Mouse (Mus musculus) liver, embryonic 12.5 days (tissue): ENCODE results near the gene Gan. TPM values are rescaled to one million over a fixed set of nuclear protein-coding genes. Genes with fewer than 3 reads are reported as not detected.

Experiments used
- ATAC-seq: fragments of 200-750 bp; cut with Nextera tagmentation; 2 replicates; pipeline ENCODE4 v1.8.0; 2017; ENCODE audit warnings: moderate number of reproducible peaks, mild to moderate bottlenecking, moderate library complexity
- H3K27ac ChIP-seq: fragments of 300-500 bp; sonication (generic); 2 replicates; pipeline ENCODE4 v1.5.1; 2016; ENCODE audit warnings: mild to moderate bottlenecking
- H3K27me3 ChIP-seq: fragments of 300-500 bp; sonication (generic); replicated peaks from 2 replicates; pipeline ENCODE4 v1.6.1; 2016; ENCODE audit warnings: mild to moderate bottlenecking, moderate library complexity
- H3K36me3 ChIP-seq: fragments of 300-500 bp; sonication (generic); 2 replicates; pipeline ENCODE4 v1.6.1; 2016; ENCODE audit warnings: mild to moderate bottlenecking, moderate library complexity
- H3K4me1 ChIP-seq: fragments of 300-500 bp; sonication (generic); 2 replicates; pipeline ENCODE4 v1.6.1; 2016
- H3K4me2 ChIP-seq: fragments of 300-500 bp; sonication (generic); 2 replicates; pipeline ENCODE4 v1.6.1; 2016; ENCODE audit warnings: mild to moderate bottlenecking, moderate library complexity
- H3K4me3 ChIP-seq: fragments of 300-500 bp; sonication (generic); 2 replicates; pipeline ENCODE4 v1.5.1; 2016; ENCODE audit warnings: mild to moderate bottlenecking, moderate library complexity
- H3K9ac ChIP-seq: fragments of 300-500 bp; sonication (generic); 2 replicates; pipeline ENCODE4 v1.6.1; 2016; ENCODE audit warnings: mild to moderate bottlenecking, moderate library complexity
- H3K9me3 ChIP-seq: fragments of 300-500 bp; sonication (generic); replicated peaks from 2 replicates; pipeline ENCODE4 v1.6.1; 2016; ENCODE audit warnings: mild to moderate bottlenecking, moderate library complexity
- WGBS: fragments of 180-500 bp; shearing (Covaris S2); methylation state at CpG from one replicate; pipeline ENCODE4 v1.1.7; 2016; ENCODE audit not compliant: insufficient replicate concordance; 5-methylcytosine and 5-hydroxymethylcytosine counted together
- polyA plus RNA-seq: library from polyadenylated mRNA; unstranded; fragments of >200 nt; fragmentation: Nextera tagmentation; extraction: Ambion mirVana; gene quantifications from 2 replicates; pipeline ENCODE4 v1.2.1, GENCODE M21; 2016

Gene Gan
- polyA plus RNA-seq, 1 experiment from 2014 or later: 1.9 TPM

GRCm38 (mm10) chr8:117240841-117241494 is 83.0 kb downstream of the Gan start:
- no peak overlapping the region for H3K9ac ChIP-seq

GRCm38 (mm10) chr8:117241848-117242247 is 83.9 kb downstream of the Gan start:
- no peak for ATAC-seq
- Histone ChIP-seq H3K27me3 (peaks cover 15% of the 10 kb centered on the region; the same call in 1 of the 2 replicates), H3K4me3 (no peak overlapping the region), H3K36me3 (no peaks in the 10 kb centered on the region), H3K9me3 (no peaks in the 10 kb centered on the region), H3K9ac (no peak overlapping the region), H3K4me2 (no peak overlapping the region), H3K27ac (no peak overlapping the region), H3K4me1 (peaks cover 6% of the 10 kb centered on the region; the same call in 1 of the 2 replicates)
- WGBS: 49% methylated on average over 3 of the region's 3 CpGs

More at GRCm38 (mm10) chr8:117240841-117241494, 83.0 kb downstream of the Gan start:
- ATAC-seq: no peak
- H3K27ac ChIP-seq: no peak overlapping the region
- H3K4me1 ChIP-seq: peaks cover 6% of the 10 kb centered on the region; the same call in 1 of the 2 replicates
- H3K4me3 ChIP-seq: no peak overlapping the region
- 66% methylated on average over 5 of the region's 5 CpGs for WGBS
- H3K9me3 ChIP-seq: no peaks in the 10 kb centered on the region
- no peaks in the 10 kb centered on the region for H3K36me3 ChIP-seq
- H3K27me3 ChIP-seq: peaks cover 16% of the 10 kb centered on the region; the same call in 1 of the 2 replicates
- no peak overlapping the region for H3K4me2 ChIP-seq

- Histone ChIP-seq H3K4me2 (no peak overlapping the region), H3K9ac (no peak overlapping the region), H3K27me3 (peaks cover 14% of the 10 kb centered on the region; the same call in 1 of the 2 replicates), H3K9me3 (no peaks in the 10 kb centered on the region), H3K36me3 (no peaks in the 10 kb centered on the region), H3K4me3 (no peak overlapping the region), H3K4me1 (peaks cover 6% of the 10 kb centered on the region; the same call in 1 of the 2 replicates), H3K27ac (no peak overlapping the region)
- no peak for ATAC-seq
- 66% methylated on average over 6 of the region's 6 CpGs for WGBS
Measured at GRCm38 (mm10) chr8:117242286-117242685, 84.4 kb downstream of the Gan start.

- Histone ChIP-seq H3K36me3 (no peaks in the 10 kb centered on the region), H3K4me3 (no peak overlapping the region), H3K9me3 (no peaks in the 10 kb centered on the region), H3K9ac (no peak overlapping the region), H3K27ac (no peak overlapping the region), H3K27me3 (peaks cover 23% of the 10 kb centered on the region; the same call in 1 of the 2 replicates), H3K4me2 (no peak overlapping the region), H3K4me1 (peaks cover 16% of the 10 kb centered on the region)
- WGBS: 45% methylated on average over 6 of the region's 6 CpGs
- peak; percentile 73 for ATAC-seq
Measured at GRCm38 (mm10) chr8:117244601-117245000, 86.7 kb downstream of the Gan start.

GRCm38 (mm10) chr8:117248341-117248740 is 90.4 kb downstream of the Gan start:
- Histone ChIP-seq H3K4me1 (peaks cover 9% of the 10 kb centered on the region), H3K9me3 (no peaks in the 10 kb centered on the region), H3K27ac (no peak overlapping the region), H3K4me3 (no peak overlapping the region), H3K36me3 (no peaks in the 10 kb centered on the region), H3K27me3 (peaks cover 25% of the 10 kb centered on the region), H3K4me2 (no peak overlapping the region), H3K9ac (no peak overlapping the region)
- no peak for ATAC-seq
- WGBS: 27% methylated on average over 11 of the region's 11 CpGs

- Histone ChIP-seq H3K27me3 (peaks cover 25% of the 10 kb centered on the region), H3K36me3 (no peaks in the 10 kb centered on the region), H3K4me1 (peaks cover 24% of the 10 kb centered on the region), H3K4me2 (no peak overlapping the region), H3K4me3 (no peak overlapping the region), H3K9ac (no peak overlapping the region), H3K9me3 (no peaks in the 10 kb centered on the region), H3K27ac (no peak overlapping the region)
- ATAC-seq: no peak
- WGBS: 56% methylated on average over 7 of the region's 7 CpGs
Measured at GRCm38 (mm10) chr8:117251086-117251681, 93.2 kb downstream of the Gan start.

- no peak overlapping the region for H3K4me2 ChIP-seq
- no peak overlapping the region for H3K4me3 ChIP-seq
- 80% methylated on average over 8 of the region's 8 CpGs for WGBS
- no peaks in the 10 kb centered on the region for H3K9me3 ChIP-seq
- no peak overlapping the region for H3K27ac ChIP-seq
- H3K36me3 ChIP-seq: no peaks in the 10 kb centered on the region
- no peak for ATAC-seq
- peaks cover 18% of the 10 kb centered on the region for H3K27me3 ChIP-seq
- no peak overlapping the region for H3K9ac ChIP-seq
- H3K4me1 ChIP-seq: peaks cover 26% of the 10 kb centered on the region
Measured at GRCm38 (mm10) chr8:117252650-117253049, 94.7 kb downstream of the Gan start.

- peaks cover 13% of the 10 kb centered on the region for H3K27me3 ChIP-seq
- H3K27ac ChIP-seq: no peak overlapping the region
- H3K9me3 ChIP-seq: no peaks in the 10 kb centered on the region
- H3K4me2 ChIP-seq: no peak overlapping the region
- H3K4me1 ChIP-seq: peaks cover 25% of the 10 kb centered on the region
- WGBS: 77% methylated on average over 17 of the region's 17 CpGs
- H3K9ac ChIP-seq: no peak overlapping the region
- ATAC-seq: no peak
- H3K36me3 ChIP-seq: no peaks in the 10 kb centered on the region
- no peak overlapping the region for H3K4me3 ChIP-seq
Measured at GRCm38 (mm10) chr8:117253390-117254269, 95.7 kb downstream of the Gan start.

GRCm38 (mm10) chr8:117254496-117254895 is 96.6 kb downstream of the Gan start:
- WGBS: 75% methylated on average over 6 of the region's 6 CpGs
- H3K4me2 ChIP-seq: no peak overlapping the region
- H3K27ac ChIP-seq: no peak overlapping the region

GRCm38 (mm10) chr8:117256292-117256938 is 98.5 kb downstream of the Gan start:
- H3K27ac ChIP-seq: peak overlapping the region; percentile 88
- peak overlapping the region; percentile 96 for H3K9ac ChIP-seq
- peaks cover 52% of the 10 kb centered on the region for H3K4me1 ChIP-seq
- ATAC-seq: peak; percentile 91
- no peaks in the 10 kb centered on the region; the same call in 1 of the 2 replicates for H3K27me3 ChIP-seq
- 1% methylated on average over 84 of the region's 92 CpGs for whole genome bisulfite sequencing
- no peaks in the 10 kb centered on the region for H3K9me3 ChIP-seq
- peak overlapping the region; percentile 84 for H3K4me3 ChIP-seq
- H3K4me2 ChIP-seq: peak overlapping the region; percentile 90
- no peaks in the 10 kb centered on the region for H3K36me3 ChIP-seq

More at GRCm38 (mm10) chr8:117254496-117254895, 96.6 kb downstream of the Gan start:
- H3K9ac ChIP-seq: no peak overlapping the region
- H3K9me3 ChIP-seq: no peaks in the 10 kb centered on the region
- no peaks in the 10 kb centered on the region for H3K36me3 ChIP-seq
- no peak overlapping the region for H3K4me3 ChIP-seq
- H3K27me3 ChIP-seq: peaks cover 9% of the 10 kb centered on the region
- no peak for ATAC-seq
- H3K4me1 ChIP-seq: peaks cover 33% of the 10 kb centered on the region

- H3K4me1 ChIP-seq: peaks cover 60% of the 10 kb centered on the region
- H3K4me2 ChIP-seq: peak within 1 kb of the TSS; percentile 90
- no peaks in the 10 kb centered on the region for H3K36me3 ChIP-seq
- no peaks in the 10 kb centered on the region; the same call in 1 of the 2 replicates for H3K27me3 ChIP-seq
- no peaks in the 10 kb centered on the region for H3K9me3 ChIP-seq
- peak within 1 kb of the TSS; percentile 96 for H3K9ac ChIP-seq
- peak within 1 kb of the TSS; percentile 88 for H3K27ac ChIP-seq
- WGBS: under 1% methylated on average over 64 of the region's 65 CpGs
- H3K4me3 ChIP-seq: peak within 1 kb of the TSS; percentile 84
- ATAC-seq: peak; percentile 13
Measured at GRCm38 (mm10) chr8:117257029-117257820, 99.3 kb downstream of the Gan start, which contains the start of gene Cmip. TSS of gene Cmip (plus strand) at chr8:117257064.
